Mouse (Mus musculus): ENCODE results near the gene Mill1. TPM values are rescaled to one million over a fixed set of nuclear protein-coding genes. Genes with fewer than 3 reads are reported as not detected.

Mill1 gene
- polyA plus RNA-seq, 1 experiment from 2014 or later: not detected

Other genes with a start within 250 kb of the Mill1 start
- gene Ceacam13, start 235.5 kb upstream of the Mill1 start, polyA plus RNA-seq (2014; fragmentation: Nextera tagmentation; extraction: Ambion mirVana): not detected in 2 replicates
- not detected in 2 replicates for gene Ceacam12, start 179.4 kb upstream of the Mill1 start, polyA plus RNA-seq (2014; fragmentation: Nextera tagmentation; extraction: Ambion mirVana)
- not detected in 2 replicates for gene Igfl3, start 68.9 kb upstream of the Mill1 start, polyA plus RNA-seq (2014; fragmentation: Nextera tagmentation; extraction: Ambion mirVana)
- gene Psg18, start 109.7 kb downstream of the Mill1 start, polyA plus RNA-seq (2014; fragmentation: Nextera tagmentation; extraction: Ambion mirVana): not detected in 2 replicates
- gene Psg28, start 186.7 kb downstream of the Mill1 start, polyA plus RNA-seq (2014; fragmentation: Nextera tagmentation; extraction: Ambion mirVana): not detected in 2 replicates
- gene Psg26, start 238.8 kb downstream of the Mill1 start, polyA plus RNA-seq (2014; fragmentation: Nextera tagmentation; extraction: Ambion mirVana): not detected in 2 replicates

Data from heart, embryonic 14.5 days (tissue).